Mouse (Mus musculus) heart, postnatal 4 days (tissue): ENCODE measurements around the gene Tspan4. TPM values are rescaled to one million over a fixed set of nuclear protein-coding genes. Genes with fewer than 3 reads are reported as not detected.

ENCODE experiments used
- DNase-seq: peaks from one replicate; pipeline ENCODE4 v3.0.0; 2021
- total RNA-seq, 2 experiments: library from RNA; stranded (reverse); gene quantifications; 2 replicates each; pipeline ENCODE4 v1.2.3; 2021

The Tspan4 gene
- 10 to 100 TPM; 37.2 to 38.0 TPM for total RNA-seq

DNA sequence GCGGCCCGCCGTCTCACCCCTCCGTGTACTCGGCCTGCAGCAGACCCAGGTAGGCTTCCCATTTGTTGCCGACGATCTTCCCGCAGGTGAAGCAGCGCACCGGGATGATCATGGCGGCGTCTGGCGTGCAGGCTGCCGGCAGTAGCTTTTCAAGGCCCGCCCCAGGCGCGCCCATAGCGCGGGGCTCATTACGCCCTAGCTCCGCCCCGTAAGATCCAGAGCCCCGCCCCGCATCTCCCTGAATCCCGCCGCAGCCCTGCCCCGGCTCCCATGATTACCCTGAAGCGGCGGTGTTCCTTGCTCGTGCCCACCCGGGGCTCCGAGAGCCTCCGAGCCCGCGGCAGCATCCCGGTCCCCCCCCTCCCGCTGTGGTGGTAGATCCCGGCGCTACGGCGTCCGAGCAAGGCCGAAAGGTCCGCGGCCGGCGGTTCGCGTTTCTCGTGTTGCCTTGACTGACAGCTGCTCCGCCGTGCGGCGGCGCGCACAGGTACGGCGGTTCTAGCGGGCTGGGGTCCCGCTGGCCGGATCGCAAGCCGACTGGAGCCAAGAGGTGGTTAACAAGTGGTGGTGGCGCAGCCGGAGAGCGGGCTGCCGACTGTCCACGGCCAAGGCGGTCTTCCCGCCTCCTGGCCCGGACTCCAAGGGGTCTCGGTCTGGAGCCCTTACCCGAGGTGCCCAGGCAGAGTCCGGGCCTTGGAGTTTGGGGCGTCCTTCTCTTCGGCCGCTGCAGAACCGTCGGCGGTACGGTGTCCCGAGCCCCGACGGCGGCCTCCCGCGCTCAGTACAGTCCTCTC is at the start of gene Tspan4, which contains the start of gene Polr2l:
TSS of gene Tspan4 (plus strand) at position 230 of the 794 bp plus-strand sequence.
TSS of gene Polr2l (minus strand) at position 122 of the 794 bp plus-strand sequence.
- peak; percentile 87 for DNase-seq

DNA sequence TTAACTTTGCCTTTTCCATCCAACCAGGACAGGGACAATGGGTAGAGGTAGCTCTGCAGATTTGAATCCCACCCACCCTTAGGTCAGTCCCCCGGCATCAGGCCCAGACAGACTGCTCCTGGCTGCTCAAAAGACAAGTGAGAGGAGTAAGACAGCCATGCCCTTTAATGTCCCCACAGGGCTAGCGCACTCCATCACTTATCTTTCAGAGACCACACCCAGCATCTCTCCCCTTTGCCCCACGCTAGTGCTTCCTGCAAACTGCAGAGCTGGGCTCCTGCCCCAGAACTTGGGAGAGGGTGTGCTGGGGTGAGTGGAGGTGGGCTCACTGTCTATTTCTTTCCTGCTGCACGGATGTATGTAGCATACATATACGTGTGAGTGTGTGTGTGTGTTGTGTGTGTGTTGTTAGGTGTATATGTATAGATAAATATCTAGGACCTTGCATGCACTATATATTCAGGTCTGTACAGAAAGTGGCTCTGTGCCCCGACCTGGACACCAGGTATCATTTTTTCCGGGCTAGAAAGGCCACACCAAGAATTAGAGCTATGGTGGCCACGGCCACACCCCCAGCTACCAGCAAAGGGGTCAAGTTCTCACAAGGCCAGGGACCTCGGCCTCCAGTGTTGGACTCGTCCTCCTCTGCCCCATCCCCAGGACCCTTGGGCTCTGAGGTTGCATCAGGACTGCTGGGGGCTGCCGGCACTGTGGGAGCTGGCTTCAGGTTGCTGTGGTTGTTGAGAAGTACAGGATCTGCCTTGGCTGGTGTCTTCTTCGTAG is 47.9 kb upstream of the Tspan4 start:
- no peak for DNase-seq

GRCm38 (mm10) chr7:141428701-141429100 is 46.3 kb upstream of the Tspan4 start:
- DNase-seq: no peak

DNA sequence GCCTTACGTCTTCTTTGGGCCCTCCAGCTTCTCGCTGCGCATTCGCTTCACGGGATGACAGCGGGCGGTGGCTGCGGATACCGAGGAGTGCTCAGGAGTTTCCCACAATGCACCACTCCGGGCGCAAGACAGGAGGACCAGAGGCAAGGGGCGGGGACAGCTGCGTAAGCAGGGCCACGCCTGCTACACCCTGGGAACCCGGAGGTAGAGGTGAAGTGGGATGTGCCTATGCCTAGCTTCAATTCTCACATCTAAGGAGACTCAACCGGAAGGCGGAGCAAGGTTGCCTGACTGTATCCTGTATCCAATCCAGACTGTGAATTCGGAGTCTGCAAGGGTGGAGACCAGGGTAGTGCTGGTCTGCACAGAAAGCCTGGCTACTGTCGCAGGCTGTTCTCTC is 45.7 kb upstream of the Tspan4 start, which contains the start of gene Cend1:
TSS of gene Cend1 (minus strand) at position 182 of the 400 bp plus-strand sequence.
- DNase-seq: peak; percentile 50

DNA sequence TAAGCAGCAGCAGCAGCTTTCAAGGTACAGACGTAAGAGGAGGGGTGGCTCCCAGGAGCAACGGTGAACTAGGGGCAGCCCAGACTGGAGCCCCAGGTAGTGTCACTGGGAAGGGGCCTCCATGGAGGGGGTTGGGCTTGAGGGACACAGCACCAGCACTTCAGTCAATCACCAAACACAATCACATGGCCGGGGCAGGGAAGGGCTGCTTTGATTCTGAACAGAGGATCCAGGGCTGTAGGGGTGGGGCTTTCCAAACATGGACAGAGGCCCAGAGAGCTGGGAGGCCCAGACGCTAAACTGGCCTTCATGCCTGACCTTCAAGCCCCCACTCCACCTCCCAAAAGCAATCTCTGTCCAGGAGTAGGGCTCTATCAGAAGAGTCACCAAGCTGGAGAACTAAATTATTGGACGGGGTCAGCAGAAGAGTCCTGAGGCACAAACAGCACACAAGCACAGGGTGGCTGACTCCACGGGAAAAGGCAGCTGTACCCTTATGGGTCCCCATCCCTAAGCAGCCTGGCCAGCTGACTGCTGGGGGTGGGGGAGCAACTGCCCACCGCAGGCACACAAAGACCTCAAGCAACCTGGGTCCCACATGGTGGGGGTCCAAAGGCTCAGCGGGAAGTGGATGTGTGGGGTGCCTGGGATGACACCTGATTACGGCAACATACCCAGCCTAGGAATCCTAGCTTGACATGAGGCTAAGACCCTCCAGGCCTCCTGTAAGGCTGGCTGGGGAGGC is 45.0 kb upstream of the Tspan4 start:
- peak; percentile 33 for DNase-seq

- no peak for DNase-seq
Measured at GRCm38 (mm10) chr7:141430585-141431240, 44.3 kb upstream of the Tspan4 start.

GRCm38 (mm10) chr7:141431434-141432185 is 43.4 kb upstream of the Tspan4 start:
- DNase-seq: no peak

DNA sequence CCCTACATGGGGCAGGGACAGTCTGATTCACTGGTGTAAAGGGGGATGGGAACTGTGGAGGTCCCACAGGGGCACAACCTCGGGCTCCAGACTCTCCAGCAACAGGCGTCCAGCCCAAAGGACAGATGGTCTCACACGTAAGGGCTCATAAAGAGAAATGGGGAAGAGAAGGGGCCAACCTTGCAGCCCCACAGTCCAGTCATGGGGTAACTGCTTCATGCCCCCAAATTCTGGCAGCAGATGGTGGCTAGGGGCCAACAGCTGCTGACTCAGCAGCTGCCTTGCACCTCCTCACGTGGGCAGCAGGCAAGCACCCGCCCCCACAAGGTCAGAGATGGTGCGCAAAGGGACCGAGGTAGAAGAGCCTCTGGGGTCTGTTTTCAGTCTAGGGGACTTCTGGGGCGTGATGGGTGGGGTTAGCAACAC is 42.8 kb upstream of the Tspan4 start:
- DNase-seq: peak; percentile 74

GRCm38 (mm10) chr7:141432741-141433516 is 42.1 kb upstream of the Tspan4 start:
- DNase-seq: peak; percentile 72

DNA sequence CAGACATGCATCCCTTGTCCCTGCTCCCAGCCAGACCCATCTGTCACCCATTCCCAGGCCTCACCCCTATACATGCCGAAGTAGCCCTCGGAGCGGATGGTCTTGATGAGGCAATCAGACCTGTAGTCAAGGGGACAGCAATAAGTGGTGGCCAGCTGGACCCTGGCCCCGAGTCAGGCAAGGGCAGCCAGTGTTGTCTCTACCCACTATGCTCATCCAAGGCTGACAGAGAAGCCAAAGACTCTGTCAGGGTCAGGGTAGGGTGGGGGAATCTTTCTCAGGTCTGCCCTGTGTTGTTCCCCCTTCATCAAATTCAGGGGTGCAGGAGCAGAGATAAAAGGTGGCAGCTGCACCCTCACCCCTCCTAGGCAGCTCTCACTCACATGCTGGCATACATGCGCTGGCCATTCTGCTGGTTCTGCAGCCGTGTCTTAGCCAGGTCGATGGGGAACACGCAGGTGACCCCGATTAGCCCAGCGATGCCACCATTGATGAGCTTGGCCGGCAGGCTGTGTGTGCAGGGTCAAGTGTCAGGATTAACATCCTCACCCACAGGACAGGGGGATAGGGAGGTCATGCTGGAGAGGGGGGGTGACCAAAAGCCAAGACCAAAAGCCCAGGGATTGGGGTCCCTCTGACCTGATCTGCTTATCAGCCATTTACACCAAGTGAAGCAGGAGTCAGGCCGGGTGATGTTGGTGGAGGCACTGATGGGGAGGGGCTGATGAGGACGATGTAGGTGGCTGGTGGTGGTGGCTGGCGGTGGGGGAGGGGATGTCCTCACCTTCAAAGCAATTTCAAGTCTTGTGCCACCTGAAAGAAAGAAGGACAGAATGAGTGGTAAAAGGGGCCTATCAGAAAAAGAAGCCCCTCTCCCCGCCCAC is 41.3 kb upstream of the Tspan4 start:
- no peak for DNase-seq

GRCm38 (mm10) chr7:141434464-141434863 is 40.6 kb upstream of the Tspan4 start:
- DNase-seq: no peak

GRCm38 (mm10) chr7:141435129-141435855 is 39.7 kb upstream of the Tspan4 start:
- DNase-seq: peak; percentile 68

- no peak for DNase-seq
Measured at GRCm38 (mm10) chr7:141435856-141436522, 39.1 kb upstream of the Tspan4 start.

GRCm38 (mm10) chr7:141436523-141436892 is 38.5 kb upstream of the Tspan4 start:
- no peak for DNase-seq

DNA sequence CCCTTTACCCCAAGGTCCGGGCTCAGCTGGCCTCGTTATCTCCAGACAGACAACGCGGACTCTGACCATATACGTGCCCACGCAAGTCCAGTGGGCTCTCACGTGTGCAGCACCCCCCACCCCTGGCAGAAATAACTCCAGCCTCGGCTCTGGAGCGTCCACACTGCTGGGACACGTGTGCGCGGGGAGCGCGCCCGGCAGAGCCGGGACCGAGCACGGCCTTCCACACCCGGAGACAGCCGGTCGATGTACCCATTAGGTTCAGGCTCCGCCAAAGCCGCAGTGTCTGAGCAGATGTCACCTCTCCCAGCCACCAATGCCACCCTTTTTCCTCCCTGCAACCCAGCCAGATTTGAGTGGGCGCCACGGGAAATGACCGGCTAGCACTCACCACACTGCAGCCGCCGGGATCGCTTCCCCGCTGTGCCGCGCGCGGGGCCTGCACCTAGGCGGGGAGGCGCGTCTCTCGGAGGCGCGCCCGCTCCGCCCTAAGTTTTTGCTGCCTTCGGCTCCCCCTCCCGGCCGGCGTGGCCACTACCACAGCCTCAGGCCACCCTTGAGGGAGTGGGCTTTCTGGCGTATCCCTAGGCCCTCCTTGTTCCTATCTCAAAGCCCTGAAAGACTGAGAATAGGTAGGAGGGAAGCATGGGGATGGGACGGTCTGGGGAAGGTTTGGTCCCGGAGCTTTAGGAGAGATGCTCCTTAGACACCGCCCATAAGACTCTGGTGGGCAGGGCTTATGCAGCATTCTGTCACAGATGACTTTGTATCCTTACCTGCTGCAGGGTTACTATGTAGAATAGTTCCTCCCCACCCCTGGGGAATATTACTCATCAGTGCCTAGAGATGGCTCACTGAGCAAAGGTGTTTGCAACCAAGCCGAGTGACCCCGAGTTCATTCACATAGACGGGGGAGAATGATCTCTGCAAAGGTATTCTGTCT is 37.6 kb upstream of the Tspan4 start, which contains the start of gene Slc25a22:
TSS of gene Slc25a22 (minus strand) at position 715 of the 943 bp plus-strand sequence.
- peak; percentile 86 for DNase-seq

GRCm38 (mm10) chr7:141438201-141438968 is 36.7 kb upstream of the Tspan4 start:
- DNase-seq: no peak
